Mouse (Mus musculus): ENCODE results near the gene Tgfbr2. TPM values are rescaled to one million over a fixed set of nuclear protein-coding genes. Genes with fewer than 3 reads are reported as not detected.
A peak's percentile ranks its signal among the peaks of the same experiment; 100 is the strongest.

The Tgfbr2 gene
- polyA plus RNA-seq, 1 experiment from 2014 or later, result 39.4 TPM

DNA sequence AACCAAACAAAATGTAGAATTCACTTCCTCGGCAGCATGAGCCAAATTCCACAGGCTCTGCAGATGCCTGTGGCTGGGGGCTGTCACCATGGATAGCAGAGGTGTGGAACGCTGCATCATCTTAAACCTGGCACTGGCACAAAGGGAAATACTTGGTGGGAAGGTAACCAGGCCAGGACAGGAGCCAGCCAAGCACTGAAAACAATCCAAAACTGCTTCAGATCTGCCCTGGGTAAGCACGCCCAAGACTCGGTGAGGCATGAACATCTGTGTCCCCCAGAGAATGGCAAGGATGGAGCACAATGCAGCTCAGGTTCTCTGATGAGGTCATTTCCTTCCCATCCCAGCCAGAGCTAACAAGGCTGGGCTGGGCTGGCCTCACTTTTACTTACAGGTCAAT, 43.6 kb upstream of the Tgfbr2 start:
- Histone ChIP-seq H3K27ac (ENCODE audit: low read depth) (peak overlapping the region; percentile 43; the same call in 1 of the 2 replicates), H3K4me2 (ENCODE audit: low read length) (no peak overlapping the region), H3K4me3 (ENCODE audit: low read depth, low read length) (no peak overlapping the region), H3K36me3 (ENCODE audit: control insufficient read depth, insufficient read depth, low read length) (no peaks in the 10 kb centered on the region), H3K9me3 (ENCODE audit: control insufficient read depth, low read length) (no peaks in the 10 kb centered on the region), H3K4me1 (replicated peaks; ENCODE audit: control insufficient read depth, insufficient read depth, low read length) (peaks cover 13% of the 10 kb centered on the region), H3K9ac (ENCODE audit: low read length) (no peak overlapping the region), H3K27me3 (replicated peaks; ENCODE audit: control insufficient read depth, insufficient read depth, low read length) (no peaks in the 10 kb centered on the region)
- DNase-seq (ENCODE audit: low spot score) (no peak), ATAC-seq (replicated peaks; ENCODE audit: low FRiP score, low TSS enrichment, low read depth) (no peak)
- WGBS, result 40% methylated on average over 4 of the region's 4 CpGs

DNA sequence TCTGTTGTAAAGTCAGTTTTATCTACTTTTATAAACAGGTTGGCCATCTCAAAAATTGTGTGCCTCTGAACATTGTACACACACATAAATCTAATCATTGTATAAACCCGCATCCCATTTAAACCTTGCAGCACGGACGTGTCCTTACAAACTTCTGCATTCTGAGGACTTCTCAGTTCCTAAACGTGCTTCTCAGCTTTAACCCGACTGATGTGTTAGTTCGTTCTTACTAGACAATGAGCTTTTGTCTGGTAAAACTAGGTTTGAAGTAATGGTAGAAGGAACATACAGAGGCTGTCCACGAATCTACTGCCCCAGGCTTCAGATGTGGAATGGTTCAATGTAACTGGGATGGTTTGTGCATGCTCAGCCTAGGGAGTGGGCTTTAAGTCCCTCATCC, 41.9 kb upstream of the Tgfbr2 start:
- Histone ChIP-seq H3K4me3 (ENCODE audit: low read depth, low read length) (no peak overlapping the region), H3K9me3 (ENCODE audit: control insufficient read depth, low read length) (no peaks in the 10 kb centered on the region), H3K27ac (ENCODE audit: low read depth) (no peak overlapping the region), H3K9ac (ENCODE audit: low read length) (no peak overlapping the region), H3K4me2 (ENCODE audit: low read length) (no peak overlapping the region), H3K27me3 (replicated peaks; ENCODE audit: control insufficient read depth, insufficient read depth, low read length) (no peaks in the 10 kb centered on the region), H3K36me3 (ENCODE audit: control insufficient read depth, insufficient read depth, low read length) (no peaks in the 10 kb centered on the region), H3K4me1 (replicated peaks; ENCODE audit: control insufficient read depth, insufficient read depth, low read length) (peaks cover 18% of the 10 kb centered on the region)
- DNase-seq (ENCODE audit: low spot score), result no peak
- 75% methylated on average over 7 of the region's 7 CpGs for WGBS
- ATAC-seq (replicated peaks; ENCODE audit: low FRiP score, low TSS enrichment, low read depth), result no peak

DNA sequence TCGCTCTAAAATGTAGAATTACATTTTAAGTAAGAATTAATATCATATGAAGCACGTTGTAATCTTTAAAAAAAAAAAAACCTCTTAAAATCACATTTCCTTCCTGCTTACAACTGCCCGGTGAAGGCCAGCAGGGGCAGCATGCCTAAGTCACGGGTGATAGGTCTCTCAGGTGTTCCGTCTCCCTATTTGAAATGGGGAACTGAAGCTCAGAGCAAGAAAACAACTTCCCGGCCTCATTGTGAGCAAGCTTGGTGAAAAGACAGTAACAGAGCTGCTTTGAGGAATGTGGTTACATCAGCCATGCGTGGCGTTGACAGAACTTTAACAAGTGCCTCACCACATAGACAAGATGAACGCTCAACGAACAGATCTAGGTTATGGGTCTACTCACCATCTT, 41.5 kb upstream of the Tgfbr2 start:
- no peak overlapping the region for H3K4me2 ChIP-seq (ENCODE audit: low read length)
- no peak overlapping the region for H3K27ac ChIP-seq (ENCODE audit: low read depth)
- no peaks in the 10 kb centered on the region for H3K27me3 ChIP-seq (replicated peaks; ENCODE audit: control insufficient read depth, insufficient read depth, low read length)
- H3K4me1 ChIP-seq (replicated peaks; ENCODE audit: control insufficient read depth, insufficient read depth, low read length), result peaks cover 18% of the 10 kb centered on the region
- no peak for ATAC-seq (replicated peaks; ENCODE audit: low FRiP score, low TSS enrichment, low read depth)
- H3K9me3 ChIP-seq (ENCODE audit: control insufficient read depth, low read length), result no peaks in the 10 kb centered on the region
- DNase-seq (ENCODE audit: low spot score), result no peak
- H3K9ac ChIP-seq (ENCODE audit: low read length), result no peak overlapping the region
- 84% methylated on average over 10 of the region's 10 CpGs for WGBS
- H3K36me3 ChIP-seq (ENCODE audit: control insufficient read depth, insufficient read depth, low read length), result no peaks in the 10 kb centered on the region
- no peak overlapping the region for H3K4me3 ChIP-seq (ENCODE audit: low read depth, low read length)

DNA sequence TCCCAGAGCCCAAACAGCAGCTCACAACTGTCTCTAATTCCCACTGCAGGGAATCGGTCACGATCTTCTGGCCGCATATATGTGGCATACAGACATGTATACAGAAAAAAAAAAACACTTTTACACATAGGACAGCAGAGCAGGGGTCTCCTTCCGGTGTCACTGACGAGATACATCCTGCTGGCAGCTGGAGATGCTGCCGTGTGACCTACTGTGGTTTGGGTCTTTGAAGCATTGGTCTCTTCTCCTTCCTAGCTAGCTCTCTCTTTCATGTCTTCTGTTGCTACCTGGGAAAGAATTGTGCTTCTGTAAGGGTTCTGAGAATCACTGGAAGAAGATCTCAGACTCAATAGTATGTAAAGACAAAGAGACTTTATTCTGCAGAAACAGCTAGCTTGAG, 39.1 kb upstream of the Tgfbr2 start:
- Histone ChIP-seq H3K27ac (ENCODE audit: low read depth) (no peak overlapping the region), H3K9me3 (ENCODE audit: control insufficient read depth, low read length) (no peaks in the 10 kb centered on the region), H3K36me3 (ENCODE audit: control insufficient read depth, insufficient read depth, low read length) (no peaks in the 10 kb centered on the region), H3K4me3 (ENCODE audit: low read depth, low read length) (no peak overlapping the region), H3K4me2 (ENCODE audit: low read length) (no peak overlapping the region), H3K9ac (ENCODE audit: low read length) (no peak overlapping the region), H3K4me1 (replicated peaks; ENCODE audit: control insufficient read depth, insufficient read depth, low read length) (peaks cover 17% of the 10 kb centered on the region), H3K27me3 (replicated peaks; ENCODE audit: control insufficient read depth, insufficient read depth, low read length) (no peaks in the 10 kb centered on the region)
- no peak for ATAC-seq (replicated peaks; ENCODE audit: low FRiP score, low TSS enrichment, low read depth)
- 84% methylated on average over 6 of the region's 6 CpGs for WGBS
- DNase-seq (ENCODE audit: low spot score), result no peak

DNA sequence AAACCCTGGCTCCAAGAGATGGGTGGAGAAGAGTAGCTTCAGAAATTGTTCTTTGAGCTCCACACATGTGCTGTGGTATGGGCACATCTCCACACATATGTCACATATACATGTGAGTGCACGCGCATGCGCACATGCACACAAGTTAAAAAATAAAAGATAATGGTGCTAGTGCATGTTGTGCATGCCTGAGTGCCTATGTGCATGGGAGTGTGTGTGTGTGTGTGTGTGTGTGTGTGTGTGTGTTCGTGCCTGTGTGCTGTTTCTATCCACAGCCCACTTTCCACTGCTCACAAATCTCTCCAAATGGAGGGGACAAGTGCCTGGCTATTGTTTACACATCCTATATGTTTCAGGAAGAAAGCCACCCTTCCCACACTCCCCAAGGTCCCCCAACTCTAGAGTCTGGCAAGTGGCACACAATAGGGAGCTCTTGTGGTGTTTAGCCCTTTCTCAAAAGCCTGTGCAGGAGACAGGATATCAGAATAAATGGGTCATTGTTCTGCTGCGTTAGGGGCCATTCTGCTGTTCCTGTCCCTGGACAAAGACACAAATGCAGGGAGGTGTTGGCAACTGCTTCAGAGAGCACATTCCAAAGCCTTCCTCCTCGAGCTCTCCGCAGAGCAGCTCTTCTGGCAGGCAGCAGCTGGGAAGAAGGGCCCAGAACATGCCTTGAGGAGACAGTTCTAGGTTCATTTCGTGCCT, 37.9 kb upstream of the Tgfbr2 start:
- Histone ChIP-seq H3K4me2 (ENCODE audit: low read length) (no peak overlapping the region), H3K27ac (ENCODE audit: low read depth) (0 out of 2 replicates have a peak overlapping the region, but pooled peaks have one; percentile 4), H3K27me3 (replicated peaks; ENCODE audit: control insufficient read depth, insufficient read depth, low read length) (no peaks in the 10 kb centered on the region), H3K36me3 (ENCODE audit: control insufficient read depth, insufficient read depth, low read length) (no peaks in the 10 kb centered on the region), H3K9me3 (ENCODE audit: control insufficient read depth, low read length) (no peaks in the 10 kb centered on the region), H3K4me1 (replicated peaks; ENCODE audit: control insufficient read depth, insufficient read depth, low read length) (peaks cover 7% of the 10 kb centered on the region; the same call in 1 of the 2 replicates), H3K9ac (ENCODE audit: low read length) (no peak overlapping the region), H3K4me3 (ENCODE audit: low read depth, low read length) (no peak overlapping the region)
- 66% methylated on average over 8 of the region's 8 CpGs for whole genome bisulfite sequencing
- no peak for DNase-seq (ENCODE audit: low spot score)
- 0 out of 2 replicates have a peak, but pooled peaks have one; percentile 40 for ATAC-seq (replicated peaks; ENCODE audit: low FRiP score, low TSS enrichment, low read depth)

DNA sequence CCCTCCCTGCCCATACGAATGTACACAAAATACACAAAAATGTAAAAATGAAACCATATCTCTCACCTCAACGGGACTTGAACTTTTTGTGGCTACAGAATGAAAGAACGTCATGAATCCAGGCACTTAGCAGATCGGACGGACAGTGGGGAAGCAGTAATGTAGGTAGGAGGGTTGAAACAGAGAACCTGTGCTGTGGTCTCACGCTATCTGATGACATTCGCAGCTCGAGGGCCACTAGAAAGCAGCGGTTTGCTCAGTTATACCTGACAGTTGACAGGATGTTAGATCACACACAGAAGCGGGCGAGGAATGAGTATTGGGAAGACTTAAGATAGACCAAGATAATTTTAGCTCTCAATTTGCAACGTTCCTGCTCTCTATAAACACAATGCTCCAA, 36.9 kb upstream of the Tgfbr2 start:
- Histone ChIP-seq H3K9ac (ENCODE audit: low read length) (no peak overlapping the region), H3K9me3 (ENCODE audit: control insufficient read depth, low read length) (no peaks in the 10 kb centered on the region), H3K27ac (ENCODE audit: low read depth) (no peak overlapping the region), H3K4me1 (replicated peaks; ENCODE audit: control insufficient read depth, insufficient read depth, low read length) (peaks cover 7% of the 10 kb centered on the region; the same call in 1 of the 2 replicates), H3K4me3 (ENCODE audit: low read depth, low read length) (no peak overlapping the region), H3K27me3 (replicated peaks; ENCODE audit: control insufficient read depth, insufficient read depth, low read length) (no peaks in the 10 kb centered on the region), H3K36me3 (ENCODE audit: control insufficient read depth, insufficient read depth, low read length) (no peaks in the 10 kb centered on the region), H3K4me2 (ENCODE audit: low read length) (no peak overlapping the region)
- ATAC-seq (replicated peaks; ENCODE audit: low FRiP score, low TSS enrichment, low read depth) (no peak), DNase-seq (ENCODE audit: low spot score) (no peak)
- 86% methylated on average over 12 of the region's 12 CpGs for WGBS

DNA sequence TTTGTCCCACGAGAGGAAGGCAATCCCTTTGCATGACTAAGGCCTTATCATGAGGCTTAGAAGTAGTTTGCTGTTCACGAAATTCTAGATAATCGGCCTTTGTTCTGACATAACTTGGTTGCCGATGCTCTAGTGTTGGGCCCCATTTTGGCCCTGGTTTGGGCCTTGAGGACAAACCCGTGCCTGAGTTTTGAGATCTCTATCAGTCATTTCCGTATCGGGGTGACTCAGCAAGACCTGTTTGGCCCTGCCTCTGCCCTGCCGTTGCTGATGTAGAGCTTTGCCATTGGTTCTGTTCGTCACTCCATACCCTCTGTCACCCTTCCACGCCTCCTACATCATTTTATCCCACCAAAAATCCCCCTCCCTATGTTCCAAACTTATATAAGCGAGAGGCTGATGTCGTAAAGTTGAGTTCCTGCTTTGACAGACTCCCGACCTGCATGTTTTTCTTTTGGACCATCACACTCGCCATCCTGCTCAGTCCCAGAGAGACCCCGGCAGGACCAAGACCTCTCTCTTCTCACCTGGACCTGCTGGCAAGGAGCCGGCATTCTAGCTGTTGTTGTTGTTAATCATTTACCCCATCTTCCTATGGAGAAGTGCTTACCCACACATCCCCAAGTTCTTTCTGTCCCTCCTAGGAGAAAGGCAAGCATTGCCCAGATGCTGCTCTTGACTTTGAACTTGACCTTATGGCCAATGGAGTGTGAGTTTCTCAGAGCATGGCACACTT, 33.2 kb upstream of the Tgfbr2 start:
- Histone ChIP-seq H3K27ac (ENCODE audit: low read depth) (no peak overlapping the region), H3K4me2 (ENCODE audit: low read length) (no peak overlapping the region), H3K4me3 (ENCODE audit: low read depth, low read length) (no peak overlapping the region), H3K4me1 (replicated peaks; ENCODE audit: control insufficient read depth, insufficient read depth, low read length) (peaks cover 4% of the 10 kb centered on the region; the same call in 1 of the 2 replicates), H3K27me3 (replicated peaks; ENCODE audit: control insufficient read depth, insufficient read depth, low read length) (no peaks in the 10 kb centered on the region), H3K9me3 (ENCODE audit: control insufficient read depth, low read length) (no peaks in the 10 kb centered on the region), H3K9ac (ENCODE audit: low read length) (no peak overlapping the region), H3K36me3 (ENCODE audit: control insufficient read depth, insufficient read depth, low read length) (no peaks in the 10 kb centered on the region)
- DNase-seq (ENCODE audit: low spot score), result no peak
- WGBS, result 79% methylated on average over 16 of the region's 16 CpGs
- ATAC-seq (replicated peaks; ENCODE audit: low FRiP score, low TSS enrichment, low read depth), result no peak

DNA sequence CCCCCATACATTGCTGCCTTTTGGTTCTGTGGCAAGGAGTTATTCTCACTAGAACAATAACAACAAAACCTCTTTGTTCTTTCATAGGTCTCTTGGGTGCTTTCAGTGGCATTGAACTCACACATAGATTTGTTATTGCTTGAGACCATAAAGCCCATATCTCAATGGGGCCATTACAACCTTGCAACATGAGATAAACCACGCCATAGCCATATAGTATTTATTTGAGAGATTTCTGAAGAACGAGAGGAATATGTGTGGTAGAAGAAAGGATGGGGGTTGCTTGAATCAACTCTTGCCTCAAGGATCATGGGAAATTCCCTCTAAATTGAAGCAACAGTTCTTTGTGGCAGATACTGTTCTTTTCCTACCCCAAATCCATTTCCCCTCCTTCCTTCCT, 31.7 kb upstream of the Tgfbr2 start:
- H3K4me2 ChIP-seq (ENCODE audit: low read length), result no peak overlapping the region
- DNase-seq (ENCODE audit: low spot score), result no peak
- H3K36me3 ChIP-seq (ENCODE audit: control insufficient read depth, insufficient read depth, low read length), result no peaks in the 10 kb centered on the region
- no peaks in the 10 kb centered on the region for H3K9me3 ChIP-seq (ENCODE audit: control insufficient read depth, low read length)
- H3K27me3 ChIP-seq (replicated peaks; ENCODE audit: control insufficient read depth, insufficient read depth, low read length), result no peaks in the 10 kb centered on the region
- no peak overlapping the region for H3K27ac ChIP-seq (ENCODE audit: low read depth)
- H3K9ac ChIP-seq (ENCODE audit: low read length), result no peak overlapping the region
- no peak for ATAC-seq (replicated peaks; ENCODE audit: low FRiP score, low TSS enrichment, low read depth)
- WGBS, result 78% methylated on average over 2 of the region's 2 CpGs
- no peaks in the 10 kb centered on the region for H3K4me1 ChIP-seq (replicated peaks; ENCODE audit: control insufficient read depth, insufficient read depth, low read length)
- H3K4me3 ChIP-seq (ENCODE audit: low read depth, low read length), result no peak overlapping the region

Data from intestine, embryonic 14.5 days (tissue).